Mouse (Mus musculus) megakaryocyte, embryonic 14.5 days (primary cell): ENCODE measurements around the gene Ndufa10.

Experiments used
- FLI1 ChIP-seq: IDR thresholded peaks from 2 replicates; pipeline ENCODE4 v1.6.1; 2012; ENCODE audit warnings: low read length, inconsistent platforms, mixed read lengths
- GATA1 ChIP-seq: IDR thresholded peaks from 3 replicates; pipeline ENCODE4 v1.6.1; 2012; ENCODE audit warnings: mixed read lengths, low read length, inconsistent platforms, borderline replicate concordance

DNA sequence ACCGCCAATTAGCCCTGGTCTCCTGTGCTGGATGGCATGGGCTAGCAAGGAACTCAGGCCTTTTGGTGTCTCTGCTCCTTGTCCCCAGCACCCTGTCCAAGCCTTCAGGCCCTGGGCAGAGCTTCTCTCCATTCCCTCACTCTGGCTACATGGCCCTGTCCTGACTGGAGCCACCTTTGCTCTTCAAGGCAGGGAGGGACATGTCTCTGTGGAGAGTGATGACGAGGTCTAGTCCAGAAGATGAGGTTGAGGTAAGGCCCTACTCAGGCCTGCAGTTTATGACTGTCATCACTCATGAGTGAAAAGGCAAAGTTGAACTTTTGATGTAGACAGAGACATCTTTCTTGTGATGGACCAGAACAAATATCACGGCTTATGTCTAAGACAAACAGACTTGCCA, 44.9 kb upstream of the Ndufa10 start, which contains the start of gene Olfr1414:
- TF ChIP-seq GATA1 (no peak), FLI1 (no peak)
